Mouse (Mus musculus): ENCODE measurements at regions not wholly inside any gene's neighbourhood (a gene's known extent, or its start where the extent isn't known, plus 50 kb on each side); places are given as distances from the start of the nearest gene placed in this dataset.

DNA sequence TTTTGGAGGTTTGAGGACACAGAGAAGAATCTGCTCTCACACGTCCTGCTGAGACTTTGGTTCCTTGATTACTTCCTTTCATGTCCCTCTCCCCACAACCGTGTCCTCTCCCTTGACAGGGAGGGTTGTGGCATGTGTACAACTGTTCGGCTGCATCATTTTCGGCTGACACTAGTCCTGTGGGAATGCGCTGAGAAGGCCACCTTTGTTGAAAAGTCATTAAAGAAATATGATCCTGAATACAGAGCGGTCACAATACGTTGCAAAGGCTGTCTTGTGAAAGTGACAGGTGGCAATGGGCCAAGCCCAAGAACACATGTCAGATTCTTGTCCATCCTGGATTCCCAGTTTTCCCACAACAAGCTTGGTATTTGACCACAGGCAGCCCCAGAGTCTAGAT, 92.8 kb upstream of the Tut7 start:
- Histone ChIP-seq H3K9me3 (replicated peaks; ENCODE audit: low read length) (peaks cover 67% of the 10 kb centered on the region), H3K27me3 (replicated peaks) (no peaks in the 10 kb centered on the region), H3K4me3 (replicated peaks in 1 of 3; ENCODE audit: low read depth in 2 of 3, low read length in 2 of 3, poor library complexity in 1 of 3) (no peak overlapping the region), H3K27ac (ENCODE audit: insufficient read depth, low read depth) (no peak overlapping the region), H3K9ac (ENCODE audit: insufficient read depth, low read depth) (no peak overlapping the region), H3K4me2 (ENCODE audit: insufficient read depth, low read depth, poor library complexity, severe bottlenecking) (no peak overlapping the region), H3K79me2 (replicated peaks; ENCODE audit: control insufficient read depth, extremely low read depth, insufficient read depth, poor library complexity, severe bottlenecking) (no peaks in the 10 kb centered on the region), H3K36me3 (replicated peaks in 1 of 2; ENCODE audit: control insufficient read depth in 1 of 2, insufficient read depth in 1 of 2, low read length in 1 of 2) (no peaks in the 10 kb centered on the region), H3K4me1 (ENCODE audit: control insufficient read depth in 1 of 2, insufficient read depth in 2 of 2) (no peaks in the 10 kb centered on the region)
- no peak for TF ChIP-seq ETS1 (conservative IDR thresholded peaks at IDR 0.05; ENCODE audit: low read depth, low read length)
- dilution Hi-C loops (cut with MboI; ENCODE audit: extremely low pct_ligation_motif_present, extremely low pct_unique_long_range_greater_than_20kb, low sequenced_read_pairs) (no loop called here), in situ Hi-C loops (cut with MboI; ENCODE audit: low pct_ligation_motif_present, low pct_unique_long_range_greater_than_20kb, low sequenced_read_pairs) (no loop called here)
- DNase-seq (ENCODE audit: extremely low read depth), result no peak

DNA sequence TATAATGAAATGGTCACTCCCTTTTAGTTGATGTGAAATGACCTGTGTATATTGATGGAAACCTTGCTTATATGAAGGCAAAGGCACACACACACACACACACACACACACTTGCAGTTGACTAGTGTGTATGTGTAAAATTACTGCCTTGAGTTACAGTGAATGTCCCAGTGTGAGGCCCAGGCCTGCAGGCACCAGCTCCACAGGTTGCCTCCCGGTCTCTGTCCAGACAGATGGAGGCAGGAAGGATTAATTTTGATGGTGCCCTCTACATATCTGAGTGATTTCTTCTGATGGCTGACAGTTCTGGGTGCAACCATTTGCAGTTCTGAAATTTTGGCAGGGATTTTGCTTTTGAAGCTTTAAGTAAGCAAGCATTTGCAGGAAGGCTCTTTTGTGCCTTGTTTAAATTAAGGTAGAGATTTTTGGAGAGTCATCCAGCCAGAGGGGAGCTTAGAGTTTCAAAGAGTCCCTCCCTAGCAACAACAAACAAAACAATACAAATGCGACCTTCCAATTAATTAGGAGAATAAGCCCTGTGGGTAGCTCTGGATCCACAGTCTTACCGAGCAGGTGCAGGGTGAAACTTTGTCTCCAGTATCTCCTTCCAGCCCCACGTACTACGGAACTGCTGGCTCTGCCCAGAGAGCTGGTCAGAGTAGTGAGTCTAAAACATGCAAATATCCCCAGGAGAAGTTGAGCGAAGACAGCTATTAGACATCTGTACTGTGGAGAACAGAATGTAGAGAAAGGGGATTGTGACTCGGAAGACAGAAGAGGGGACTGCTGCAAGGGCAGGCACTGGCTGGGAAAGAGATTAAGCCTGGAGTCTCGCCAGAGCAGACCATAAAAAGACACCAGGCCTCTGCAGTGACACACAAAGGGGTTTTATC, 87.5 kb upstream of the Tut7 start:
- Histone ChIP-seq H3K9me3 (replicated peaks; ENCODE audit: low read length) (peaks cover 49% of the 10 kb centered on the region), H3K79me2 (replicated peaks; ENCODE audit: control insufficient read depth, extremely low read depth, insufficient read depth, poor library complexity, severe bottlenecking) (no peaks in the 10 kb centered on the region), H3K9ac (ENCODE audit: insufficient read depth, low read depth) (no peak overlapping the region), H3K36me3 (replicated peaks in 1 of 2; ENCODE audit: control insufficient read depth in 1 of 2, insufficient read depth in 1 of 2, low read length in 1 of 2) (no peaks in the 10 kb centered on the region), H3K27ac (ENCODE audit: insufficient read depth, low read depth) (no peak overlapping the region), H3K4me3 (replicated peaks in 1 of 3; ENCODE audit: low read depth in 2 of 3, low read length in 2 of 3, poor library complexity in 1 of 3) (no peak overlapping the region), H3K4me2 (ENCODE audit: insufficient read depth, low read depth, poor library complexity, severe bottlenecking) (no peak overlapping the region), H3K27me3 (replicated peaks) (no peaks in the 10 kb centered on the region), H3K4me1 (ENCODE audit: control insufficient read depth in 1 of 2, insufficient read depth in 2 of 2) (no peaks in the 10 kb centered on the region)
- in situ Hi-C loops (cut with MboI; ENCODE audit: low pct_ligation_motif_present, low pct_unique_long_range_greater_than_20kb, low sequenced_read_pairs), result no loop called here
- TF ChIP-seq CHD2 (IDR thresholded peaks at IDR 0.05; ENCODE audit: low read length), result no peak
- TF ChIP-seq HCFC1 (IDR thresholded peaks at IDR 0.05; ENCODE audit: low read depth, low read length), result no peak
- TF ChIP-seq CHD1 (IDR thresholded peaks at IDR 0.05; ENCODE audit: low read depth, low read length), result no peak
- no peak for TF ChIP-seq UBTF (IDR thresholded peaks at IDR 0.05; ENCODE audit: low read depth, low read length)
- no peak for TF ChIP-seq ETS1 (conservative IDR thresholded peaks at IDR 0.05; ENCODE audit: low read depth, low read length)
- no peak for TF ChIP-seq BHLHE40 (IDR thresholded peaks at IDR 0.05; ENCODE audit: low read depth, low read length)
- TF ChIP-seq ZKSCAN1 (IDR thresholded peaks at IDR 0.05; ENCODE audit: borderline replicate concordance, low read depth, low read length), result no peak
- TF ChIP-seq SMC3 (IDR thresholded peaks at IDR 0.05; ENCODE audit: low read depth, low read length), result no peak
- TF ChIP-seq PAX5 (IDR thresholded peaks at IDR 0.05; ENCODE audit: low read length), result no peak
- dilution Hi-C loops (cut with MboI; ENCODE audit: extremely low pct_ligation_motif_present, extremely low pct_unique_long_range_greater_than_20kb, low sequenced_read_pairs), result no loop called here
- no peak for DNase-seq (ENCODE audit: extremely low read depth)

DNA sequence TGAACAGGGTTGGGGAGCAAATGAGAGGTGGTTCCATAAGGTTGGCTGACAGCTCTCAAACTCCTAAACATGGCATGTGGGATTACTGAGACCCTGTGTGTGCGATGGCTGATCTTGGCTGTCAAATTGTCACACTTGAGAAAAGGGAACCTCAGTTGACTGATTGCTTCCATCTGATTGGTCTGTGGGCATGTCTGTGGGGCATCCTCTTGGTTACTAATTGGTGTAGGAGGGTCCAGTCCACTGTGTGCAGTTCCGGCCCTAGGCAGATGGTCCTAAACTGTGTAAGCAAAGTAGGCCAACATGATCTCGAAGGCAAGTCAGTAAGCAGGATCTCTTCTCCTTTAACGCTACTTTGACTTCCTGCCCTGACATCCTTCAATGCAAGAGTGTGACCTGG, 86.5 kb upstream of the Tut7 start:
- no peak overlapping the region for H3K9ac ChIP-seq (ENCODE audit: insufficient read depth, low read depth)
- no peak overlapping the region for H3K4me2 ChIP-seq (ENCODE audit: insufficient read depth, low read depth, poor library complexity, severe bottlenecking)
- dilution Hi-C loops (cut with MboI; ENCODE audit: extremely low pct_ligation_motif_present, extremely low pct_unique_long_range_greater_than_20kb, low sequenced_read_pairs) (no loop called here), in situ Hi-C loops (cut with MboI; ENCODE audit: low pct_ligation_motif_present, low pct_unique_long_range_greater_than_20kb, low sequenced_read_pairs) (no loop called here)
- H3K9me3 ChIP-seq (replicated peaks; ENCODE audit: low read length), result peaks cover 43% of the 10 kb centered on the region
- H3K4me3 ChIP-seq (replicated peaks in 1 of 3; ENCODE audit: low read depth in 2 of 3, low read length in 2 of 3, poor library complexity in 1 of 3), result no peak overlapping the region
- no peaks in the 10 kb centered on the region for H3K4me1 ChIP-seq (ENCODE audit: control insufficient read depth in 1 of 2, insufficient read depth in 2 of 2)
- no peaks in the 10 kb centered on the region for H3K27me3 ChIP-seq (replicated peaks)
- H3K36me3 ChIP-seq (replicated peaks in 1 of 2; ENCODE audit: control insufficient read depth in 1 of 2, insufficient read depth in 1 of 2, low read length in 1 of 2), result no peaks in the 10 kb centered on the region
- H3K27ac ChIP-seq (ENCODE audit: insufficient read depth, low read depth), result no peak overlapping the region
- DNase-seq (ENCODE audit: extremely low read depth), result no peak
- no peak for TF ChIP-seq ZMIZ1 (IDR thresholded peaks at IDR 0.05; ENCODE audit: low read depth, low read length)
- TF ChIP-seq TCF12 (IDR thresholded peaks at IDR 0.05; ENCODE audit: low read depth, low read length), result no peak
- no peak for TF ChIP-seq JUN (IDR thresholded peaks at IDR 0.05; ENCODE audit: insufficient read depth, low read depth, low read length)
- H3K79me2 ChIP-seq (replicated peaks; ENCODE audit: control insufficient read depth, extremely low read depth, insufficient read depth, poor library complexity, severe bottlenecking), result no peaks in the 10 kb centered on the region

Measured in CH12.LX (cell line).